Mouse (Mus musculus): ENCODE data around the gene Kcnd3. TPM values are rescaled to one million over a fixed set of nuclear protein-coding genes. Genes with fewer than 3 reads are reported as not detected.
A peak's percentile ranks its signal among the peaks of the same experiment; 100 is the strongest.

The Kcnd3 gene
- polyA plus RNA-seq, 1 experiment, result 5.0 TPM

DNA sequence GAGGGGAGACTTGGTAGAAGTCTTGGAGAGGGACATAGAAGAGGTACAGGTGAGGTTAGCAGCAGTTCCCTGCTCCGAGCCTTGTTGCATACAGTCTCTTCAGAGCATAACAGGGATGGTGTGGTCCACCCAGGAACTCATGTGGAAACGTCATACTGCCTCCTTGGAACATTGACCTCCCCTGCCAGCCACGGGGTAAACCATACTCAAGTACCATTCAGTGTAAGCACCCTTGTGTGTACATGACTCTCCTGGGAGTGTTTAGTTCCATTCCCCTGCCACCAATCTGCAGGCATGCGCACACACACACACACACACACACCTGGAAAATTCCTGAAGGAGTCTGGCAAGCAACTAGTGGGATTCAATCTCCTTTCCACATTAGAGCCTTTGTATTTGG, 90.6 kb downstream of the Kcnd3 start:
- DNase-seq, result no peak
- 67% methylated on average over 4 of the region's 4 CpGs for WGBS
- no peaks in the 10 kb centered on the region for H3K27me3 ChIP-seq (replicated peaks; ENCODE audit: control insufficient read depth, insufficient read depth, low read length)
- no peaks in the 10 kb centered on the region for H3K4me1 ChIP-seq (ENCODE audit: control insufficient read depth, insufficient read depth, low read length)
- no peaks in the 10 kb centered on the region for H3K36me3 ChIP-seq (ENCODE audit: control insufficient read depth, insufficient read depth, low read length)
- no peak overlapping the region for H3K27ac ChIP-seq (ENCODE audit: insufficient read depth, low read depth, low read length)
- no peak for TF ChIP-seq POLR2A (IDR thresholded peaks at IDR 0.05; ENCODE audit: low read depth, low read length)
- TF ChIP-seq CTCF (conservative IDR thresholded peaks at IDR 0.05; ENCODE audit: insufficient read depth, insufficient read length, low read depth, low read length), result no peak
- H3K4me3 ChIP-seq (ENCODE audit: insufficient read depth, low read depth, low read length), result no peak overlapping the region

DNA sequence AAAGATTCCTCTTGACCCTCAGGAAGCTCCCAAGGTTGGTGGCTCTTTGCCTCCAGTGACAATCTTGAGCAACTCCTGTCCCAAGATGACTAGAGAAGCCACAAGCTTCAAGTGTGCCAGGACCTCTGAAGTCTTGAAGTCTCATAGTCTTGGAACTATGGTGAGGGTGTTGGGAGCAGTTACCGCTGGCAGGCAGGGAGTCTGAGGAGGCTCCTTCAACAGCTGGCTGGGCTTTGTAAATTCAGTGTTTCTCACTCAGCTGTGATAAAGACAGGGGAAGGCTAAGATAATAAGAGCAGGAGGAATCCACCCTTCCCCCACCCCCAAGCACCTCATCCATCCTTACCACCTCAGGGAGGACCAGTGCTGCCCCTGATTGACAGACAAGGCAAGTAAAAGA, 92.0 kb downstream of the Kcnd3 start:
- H3K27ac ChIP-seq (ENCODE audit: insufficient read depth, low read depth, low read length), result no peak overlapping the region
- H3K4me1 ChIP-seq (ENCODE audit: control insufficient read depth, insufficient read depth, low read length), result no peaks in the 10 kb centered on the region
- TF ChIP-seq CTCF (conservative IDR thresholded peaks at IDR 0.05; ENCODE audit: insufficient read depth, insufficient read length, low read depth, low read length), result no peak
- no peak for TF ChIP-seq POLR2A (IDR thresholded peaks at IDR 0.05; ENCODE audit: low read depth, low read length)
- no peak for DNase-seq
- H3K4me3 ChIP-seq (ENCODE audit: insufficient read depth, low read depth, low read length), result no peak overlapping the region
- no peaks in the 10 kb centered on the region for H3K27me3 ChIP-seq (replicated peaks; ENCODE audit: control insufficient read depth, insufficient read depth, low read length)
- 88% methylated on average over 1 of the region's 1 CpGs for WGBS
- no peaks in the 10 kb centered on the region for H3K36me3 ChIP-seq (ENCODE audit: control insufficient read depth, insufficient read depth, low read length)

DNA sequence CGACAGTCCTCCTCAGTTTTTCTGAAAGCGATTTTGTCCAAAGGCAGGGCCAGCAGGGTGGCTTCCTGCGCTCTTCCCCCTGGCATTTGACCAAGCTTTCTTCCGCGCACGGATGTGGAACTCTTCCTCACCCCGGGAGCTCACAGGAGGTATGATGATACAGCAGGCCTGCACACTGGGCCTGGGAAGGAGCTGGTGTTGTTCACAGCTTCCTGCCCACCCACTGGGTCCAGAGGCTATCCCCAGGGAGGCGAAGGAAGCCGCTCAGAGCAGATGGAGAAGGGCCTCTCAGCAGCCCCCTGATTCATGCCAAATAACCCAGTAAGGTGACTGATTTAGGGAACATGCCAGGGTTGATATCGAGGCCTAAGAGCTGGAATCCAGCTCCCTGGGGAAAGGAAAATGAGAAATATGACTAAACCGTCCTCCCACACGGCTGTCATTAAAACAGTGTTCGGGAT, 94.5 kb downstream of the Kcnd3 start:
- Histone ChIP-seq H3K36me3 (ENCODE audit: control insufficient read depth, insufficient read depth, low read length) (no peaks in the 10 kb centered on the region), H3K27ac (ENCODE audit: insufficient read depth, low read depth, low read length) (no peak overlapping the region), H3K27me3 (replicated peaks; ENCODE audit: control insufficient read depth, insufficient read depth, low read length) (no peaks in the 10 kb centered on the region), H3K4me3 (ENCODE audit: insufficient read depth, low read depth, low read length) (no peak overlapping the region), H3K4me1 (ENCODE audit: control insufficient read depth, insufficient read depth, low read length) (no peaks in the 10 kb centered on the region)
- DNase-seq, result peak; percentile 43
- TF ChIP-seq CTCF (conservative IDR thresholded peaks at IDR 0.05; ENCODE audit: insufficient read depth, insufficient read length, low read depth, low read length) (no peak), POLR2A (IDR thresholded peaks at IDR 0.05; ENCODE audit: low read depth, low read length) (no peak)
- 50% methylated on average over 13 of the region's 13 CpGs for WGBS

DNA sequence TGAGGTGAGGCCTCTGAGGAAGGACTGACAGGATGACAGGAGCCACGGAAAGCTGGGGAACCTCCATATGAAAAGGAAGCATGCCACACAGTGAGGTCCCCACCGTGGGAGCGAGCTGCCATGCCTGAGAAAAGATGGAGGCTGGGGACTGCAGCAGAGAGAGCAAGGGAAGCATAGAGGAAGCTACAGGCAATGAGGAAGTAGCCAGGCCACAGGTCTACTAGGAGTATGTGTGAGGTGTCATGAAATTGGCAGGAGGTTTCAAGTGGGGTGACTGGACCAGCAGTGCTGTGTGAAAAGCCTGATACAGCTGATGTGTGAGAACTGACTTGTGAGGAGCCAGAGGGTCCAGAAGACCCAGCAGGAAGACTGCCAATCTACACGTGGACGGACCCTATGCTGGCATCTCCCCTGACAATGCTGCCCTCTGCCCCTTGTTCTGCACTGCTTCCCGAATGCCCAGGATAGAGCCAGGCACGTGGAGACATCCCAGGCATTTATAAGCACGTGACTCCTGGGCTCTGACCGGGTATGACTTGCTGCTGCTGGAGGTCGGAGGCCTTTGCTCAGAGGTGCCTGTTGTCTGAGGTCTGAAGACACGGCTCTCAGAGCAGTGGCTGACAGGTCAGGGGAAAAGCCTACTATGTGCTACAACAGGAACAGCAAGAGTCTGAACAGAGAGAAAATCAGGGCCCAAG, 96.1 kb downstream of the Kcnd3 start:
- no peak overlapping the region for H3K27ac ChIP-seq (ENCODE audit: insufficient read depth, low read depth, low read length)
- TF ChIP-seq CTCF (conservative IDR thresholded peaks at IDR 0.05; ENCODE audit: insufficient read depth, insufficient read length, low read depth, low read length) (no peak), POLR2A (IDR thresholded peaks at IDR 0.05; ENCODE audit: low read depth, low read length) (no peak)
- no peaks in the 10 kb centered on the region for H3K36me3 ChIP-seq (ENCODE audit: control insufficient read depth, insufficient read depth, low read length)
- 65% methylated on average over 11 of the region's 11 CpGs for WGBS
- no peak overlapping the region for H3K4me3 ChIP-seq (ENCODE audit: insufficient read depth, low read depth, low read length)
- peak; percentile 52 for DNase-seq
- no peaks in the 10 kb centered on the region for H3K27me3 ChIP-seq (replicated peaks; ENCODE audit: control insufficient read depth, insufficient read depth, low read length)
- H3K4me1 ChIP-seq (ENCODE audit: control insufficient read depth, insufficient read depth, low read length), result no peaks in the 10 kb centered on the region

DNA sequence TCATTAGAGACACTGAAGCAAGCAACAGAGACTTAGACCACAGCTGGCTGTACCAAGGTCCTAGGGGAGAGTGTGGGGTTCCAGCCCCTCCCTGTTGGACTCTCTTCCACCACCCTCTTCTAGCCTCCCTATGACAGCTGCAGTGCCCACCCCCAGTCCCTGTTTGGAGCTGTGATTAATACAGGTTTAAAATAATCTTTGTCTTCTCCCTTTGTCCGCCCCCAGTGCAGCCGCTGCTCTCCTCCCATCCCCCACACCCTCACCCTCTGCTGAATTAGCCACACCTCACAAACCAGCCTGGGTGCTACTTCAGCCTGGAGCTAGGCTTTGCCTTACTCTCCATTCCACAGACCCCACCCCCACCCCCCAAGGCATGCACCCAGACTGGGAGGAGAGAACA, 107.3 kb downstream of the Kcnd3 start:
- H3K27ac ChIP-seq (ENCODE audit: insufficient read depth, low read depth, low read length), result no peak overlapping the region
- H3K4me1 ChIP-seq (ENCODE audit: control insufficient read depth, insufficient read depth, low read length), result no peaks in the 10 kb centered on the region
- TF ChIP-seq POLR2A (IDR thresholded peaks at IDR 0.05; ENCODE audit: low read depth, low read length), result no peak
- no peak for TF ChIP-seq CTCF (conservative IDR thresholded peaks at IDR 0.05; ENCODE audit: insufficient read depth, insufficient read length, low read depth, low read length)
- no peak for DNase-seq
- H3K27me3 ChIP-seq (replicated peaks; ENCODE audit: control insufficient read depth, insufficient read depth, low read length), result no peaks in the 10 kb centered on the region
- 40% methylated on average over 2 of the region's 2 CpGs for WGBS
- no peaks in the 10 kb centered on the region for H3K36me3 ChIP-seq (ENCODE audit: control insufficient read depth, insufficient read depth, low read length)
- H3K4me3 ChIP-seq (ENCODE audit: insufficient read depth, low read depth, low read length), result no peak overlapping the region

DNA sequence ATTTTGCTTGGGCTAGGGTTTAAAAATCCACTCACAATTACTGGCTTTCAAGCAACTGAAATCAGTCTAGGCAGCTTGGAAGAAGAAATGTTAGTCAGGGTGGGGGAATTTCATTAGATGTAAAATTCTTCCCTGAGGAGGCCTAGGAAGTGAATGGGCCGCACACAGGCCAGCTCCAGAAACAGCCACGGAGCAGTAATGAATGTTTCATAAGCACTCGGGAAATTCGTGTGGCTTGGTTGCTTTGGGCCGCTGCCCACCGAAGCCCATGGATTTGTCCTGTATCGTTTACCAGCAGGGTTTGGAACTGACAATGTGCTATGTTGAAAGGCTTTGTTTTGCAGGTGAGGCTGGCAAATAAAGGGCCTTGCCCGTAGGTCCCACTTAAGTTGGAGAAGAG, 114.8 kb downstream of the Kcnd3 start:
- Histone ChIP-seq H3K4me3 (ENCODE audit: insufficient read depth, low read depth, low read length) (no peak overlapping the region), H3K27me3 (replicated peaks; ENCODE audit: control insufficient read depth, insufficient read depth, low read length) (no peaks in the 10 kb centered on the region), H3K4me1 (ENCODE audit: control insufficient read depth, insufficient read depth, low read length) (no peaks in the 10 kb centered on the region), H3K36me3 (ENCODE audit: control insufficient read depth, insufficient read depth, low read length) (no peaks in the 10 kb centered on the region), H3K27ac (ENCODE audit: insufficient read depth, low read depth, low read length) (no peak overlapping the region)
- TF ChIP-seq CTCF (conservative IDR thresholded peaks at IDR 0.05; ENCODE audit: insufficient read depth, insufficient read length, low read depth, low read length) (no peak), POLR2A (IDR thresholded peaks at IDR 0.05; ENCODE audit: low read depth, low read length) (no peak)
- DNase-seq, result no peak
- 75% methylated on average over 8 of the region's 8 CpGs for WGBS

DNA sequence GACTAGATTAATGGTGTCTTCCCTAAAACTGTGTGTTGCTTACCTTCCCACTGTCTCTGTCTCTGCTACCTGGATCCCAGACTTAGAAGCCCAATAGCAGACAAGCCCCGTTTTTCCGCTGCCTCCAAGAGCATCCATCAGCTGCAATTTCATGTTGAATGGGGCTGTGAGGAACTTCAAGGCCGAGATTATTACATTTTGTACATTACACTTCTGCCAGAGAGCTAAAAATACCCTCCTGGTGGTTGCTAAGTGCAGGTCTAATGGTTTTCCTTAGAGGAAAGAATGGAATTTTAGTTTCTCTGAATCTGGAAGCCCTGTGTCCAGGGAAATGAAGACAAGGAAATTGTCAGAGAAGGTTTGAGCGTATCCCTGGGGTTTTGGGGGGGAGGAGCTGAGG, 115.3 kb downstream of the Kcnd3 start:
- Histone ChIP-seq H3K4me3 (ENCODE audit: insufficient read depth, low read depth, low read length) (no peak overlapping the region), H3K4me1 (ENCODE audit: control insufficient read depth, insufficient read depth, low read length) (no peaks in the 10 kb centered on the region), H3K36me3 (ENCODE audit: control insufficient read depth, insufficient read depth, low read length) (no peaks in the 10 kb centered on the region), H3K27ac (ENCODE audit: insufficient read depth, low read depth, low read length) (no peak overlapping the region), H3K27me3 (replicated peaks; ENCODE audit: control insufficient read depth, insufficient read depth, low read length) (no peaks in the 10 kb centered on the region)
- WGBS, result 77% methylated on average over 4 of the region's 4 CpGs
- no peak for DNase-seq
- TF ChIP-seq CTCF (conservative IDR thresholded peaks at IDR 0.05; ENCODE audit: insufficient read depth, insufficient read length, low read depth, low read length), result no peak
- TF ChIP-seq POLR2A (IDR thresholded peaks at IDR 0.05; ENCODE audit: low read depth, low read length), result no peak
